In genomic region chr19:58364688-58365087, GRCm38 (mm10) we compare ENCODE assay signal across 20 mouse cellular contexts.
DNase-seq lines count a peak whose midpoint lies in the region; ATAC-seq lines count a peak whose summit lies in the region.
"Had no signal": no experiment of that assay in that cellular context is flagged by ENCODE, and none has a peak within 500 bp of the region (broad histone marks: within the 10 kb centered on the region; RNA-seq: fewer than 3 reads in every experiment).

No protein-coding gene starts in this region.

- no peaks in the 10 kb centered on the region for H3K36me3 ChIP-seq in kidney, embryonic 16.5 days (ENCODE audit: insufficient read depth, low read length)
- H3K36me3 ChIP-seq in forebrain, embryonic 14.5 days (ENCODE audit: control insufficient read depth, insufficient read depth, low read length) = no peaks in the 10 kb centered on the region
- H3K36me3 ChIP-seq: limb, embryonic 10.5 days had no signal

- no peak overlapping the region for H3K4me2 ChIP-seq in kidney, embryonic 16.5 days (replicated peaks; ENCODE audit: low read depth, low read length)
- H3K4me2 ChIP-seq in forebrain, embryonic 14.5 days (ENCODE audit: low read length) = no peak overlapping the region
- H3K4me2 ChIP-seq: liver, embryonic 11.5 days had no signal

- no peak overlapping the region for H3K4me3 ChIP-seq in kidney, embryonic 16.5 days (ENCODE audit: low read length)
- H3K4me3 ChIP-seq in forebrain, embryonic 14.5 days (ENCODE audit: low read depth, low read length) = no peak overlapping the region
- H3K4me3 ChIP-seq: gastrocnemius, adult 2 months; heart, adult 2 months; left cerebral cortex, adult 2 months; limb, embryonic 10.5 days had no signal

- no peaks in the 10 kb centered on the region for H3K9me3 ChIP-seq in kidney, embryonic 16.5 days (ENCODE audit: low read length)
- no peaks in the 10 kb centered on the region for H3K9me3 ChIP-seq in forebrain, embryonic 14.5 days (replicated peaks; ENCODE audit: control insufficient read depth, low read length)
- H3K9me3 ChIP-seq: limb, embryonic 10.5 days had no signal

- peak; percentile 40 to 53 for DNase-seq in cerebellum, postnatal 14 days
- no peak for DNase-seq in cerebellum, adult 8-10 months
- no peak for DNase-seq in kidney, adult 9 months
- DNase-seq in ES-CJ7 (ENCODE audit: low read depth, low spot score) = peak; percentile 17
- DNase-seq in forebrain, embryonic 14.5 days (ENCODE audit: low spot score) = peak; percentile 47
- DNase-seq in gastrocnemius, postnatal 14 days = no peak
- DNase-seq in heart, postnatal 4 days = no peak
- DNase-seq: cerebellum, adult 9-10 months; gastrocnemius, adult 2 months; heart, adult 2 months; heart, postnatal 36 days; kidney, adult 18-20 months; kidney, postnatal 14 days; lung, adult 18-20 months; lung, postnatal 14 days had no signal

- H3K9ac ChIP-seq in kidney, embryonic 16.5 days (replicated peaks; ENCODE audit: low read length) = no peak overlapping the region
- H3K9ac ChIP-seq in forebrain, embryonic 14.5 days (ENCODE audit: low read length) = no peak overlapping the region

- WGBS in kidney, embryonic 16.5 days = 60% methylated on average over 9 of the region's 9 CpGs
- 30% methylated on average over 9 of the region's 9 CpGs for WGBS in forebrain, embryonic 14.5 days

- no peaks in the 10 kb centered on the region for H3K27me3 ChIP-seq in kidney, embryonic 16.5 days (ENCODE audit: insufficient read depth, low read length)
- 0 out of 2 replicates have a peak, but pooled peaks cover 6% of the 10 kb centered on the region for H3K27me3 ChIP-seq in forebrain, embryonic 14.5 days (replicated peaks; ENCODE audit: control insufficient read depth, insufficient read depth, low read length)

- ATAC-seq in kidney, embryonic 16.5 days (ENCODE audit: low FRiP score, low TSS enrichment) = no peak
- peak; percentile 57 for ATAC-seq in forebrain, embryonic 14.5 days
- ATAC-seq: CD4-positive, CD25-positive, alpha-beta regulatory T cell, adult 4 months had no signal

- intact Hi-C loops in gastrocnemius, postnatal 14 days (cut with DNase I; ENCODE audit: low total_unique reads) = no loop called here

- 0 out of 2 replicates have a peak overlapping the region, but pooled peaks have one; percentile 10 for H3K27ac ChIP-seq in kidney, embryonic 16.5 days (ENCODE audit: low read length)
- H3K27ac ChIP-seq in forebrain, embryonic 14.5 days (ENCODE audit: low read depth, low read length) = no peak overlapping the region
- H3K27ac ChIP-seq: gastrocnemius, adult 2 months; heart, adult 2 months; left cerebral cortex, adult 2 months; limb, embryonic 10.5 days had no signal

- peaks cover 16% of the 10 kb centered on the region for H3K4me1 ChIP-seq in kidney, embryonic 16.5 days (ENCODE audit: insufficient read depth, low read length)
- H3K4me1 ChIP-seq in forebrain, embryonic 14.5 days (ENCODE audit: control insufficient read depth, insufficient read depth, low read length) = peaks cover 3% of the 10 kb centered on the region; the same call in 1 of the 2 replicates

Comparison
In these comparisons a context has a peak if more than half of its experiments do, and no peak if none do; other contexts are left out.
1. DNase-seq: peak in cerebellum, postnatal 14 days (2 of 2), ES-CJ7 (single experiment) and forebrain, embryonic 14.5 days (single experiment); none in cerebellum, adult 8-10 months (single experiment), kidney, adult 9 months (single experiment), gastrocnemius, postnatal 14 days (single experiment) and heart, postnatal 4 days (single experiment).